Mouse (Mus musculus): ENCODE data around the gene Kat2b. TPM values are rescaled to one million over a fixed set of nuclear protein-coding genes. Genes with fewer than 3 reads are reported as not detected.
"Not testable (repeated sequence)": the region's sequence is repeated elsewhere in the genome, so short reads cannot be mapped to it uniquely, and the experiment has no call there.

The Kat2b gene
- polyA plus RNA-seq (2016; fragmentation: Nextera tagmentation; extraction: Ambion mirVana) = 2.6 and 3.1 TPM in 2 replicates

DNA sequence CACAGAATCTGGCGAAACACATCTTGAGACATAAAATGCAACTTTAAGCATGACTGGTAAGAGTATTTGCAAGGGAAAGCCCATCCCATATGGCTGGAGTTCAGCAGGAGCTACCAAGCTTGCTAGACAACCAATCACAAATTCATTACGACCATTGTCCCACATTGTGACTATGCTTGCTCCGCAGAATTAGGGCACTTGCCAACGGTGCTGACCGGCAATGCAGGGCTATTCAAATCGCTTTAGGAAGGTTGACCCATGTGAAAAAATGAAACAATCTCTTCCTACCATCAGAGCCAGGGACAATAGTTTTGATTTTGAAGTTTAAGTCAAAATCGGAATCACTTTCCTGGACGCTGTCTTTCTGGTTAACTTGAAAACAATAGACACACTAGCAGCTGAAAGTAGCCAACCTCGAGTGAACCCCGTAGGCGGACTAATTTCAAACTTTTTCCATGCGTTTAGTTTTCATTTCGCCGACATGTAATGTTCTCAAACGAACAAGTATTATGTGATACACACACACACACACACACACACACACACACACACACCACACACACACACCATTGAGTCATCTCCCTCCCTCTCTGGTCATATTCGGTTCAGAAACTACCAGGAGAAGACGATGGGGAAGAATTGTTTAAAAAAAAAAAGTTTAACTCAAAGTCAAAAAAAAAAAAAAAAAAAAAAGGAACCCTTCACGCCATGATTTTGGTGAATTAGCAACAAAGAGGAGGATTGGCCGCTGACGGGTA lies at the start of gene Kat2b:
Gene Kat2b (plus strand): TSS at position 701 of the 758 bp plus-strand sequence.
- Histone ChIP-seq H3K27me3 (ENCODE audit: low read depth, poor library complexity, severe bottlenecking) (no peaks in the 10 kb centered on the region), H3K4me3 (peak within 1 kb of the TSS; percentile 90), H3K27ac (replicated peaks) (peak within 1 kb of the TSS; percentile 99), H3K9me3 (replicated peaks) (no peaks in the 10 kb centered on the region), H3K4me1 (peaks cover 38% of the 10 kb centered on the region), H3K36me3 (no peaks in the 10 kb centered on the region)
- WGBS = 2% methylated on average over 20 of the region's 20 CpGs
- peak; percentile 52 for DNase-seq (ENCODE audit: low spot score)

- Histone ChIP-seq H3K27ac (replicated peaks) (no peak overlapping the region), H3K27me3 (ENCODE audit: low read depth, poor library complexity, severe bottlenecking) (no peaks in the 10 kb centered on the region), H3K4me1 (no peaks in the 10 kb centered on the region), H3K4me3 (no peak overlapping the region), H3K36me3 (peaks cover 12% of the 10 kb centered on the region; the same call in 1 of the 2 replicates), H3K9me3 (replicated peaks) (no peaks in the 10 kb centered on the region)
- DNase-seq (ENCODE audit: low spot score) = no peak
Observed at GRCm38 (mm10) chr17:53519364-53519763, 47.3 kb upstream of the Kat2b start.

- Histone ChIP-seq H3K4me3 (no peak overlapping the region), H3K36me3 (peaks cover 4% of the 10 kb centered on the region; the same call in 1 of the 2 replicates), H3K27ac (replicated peaks) (no peak overlapping the region), H3K27me3 (ENCODE audit: low read depth, poor library complexity, severe bottlenecking) (no peaks in the 10 kb centered on the region), H3K9me3 (replicated peaks) (no peaks in the 10 kb centered on the region), H3K4me1 (no peaks in the 10 kb centered on the region)
- no peak for DNase-seq (ENCODE audit: low spot score)
Observed at GRCm38 (mm10) chr17:53520509-53520908, 46.2 kb upstream of the Kat2b start.

GRCm38 (mm10) chr17:53528034-53528433 lies 38.6 kb upstream of the Kat2b start:
- Histone ChIP-seq H3K27me3 (ENCODE audit: low read depth, poor library complexity, severe bottlenecking) (no peaks in the 10 kb centered on the region), H3K27ac (replicated peaks) (no peak overlapping the region), H3K4me3 (no peak overlapping the region), H3K9me3 (replicated peaks) (no peaks in the 10 kb centered on the region), H3K36me3 (no peaks in the 10 kb centered on the region), H3K4me1 (no peaks in the 10 kb centered on the region)
- WGBS = 99% methylated on average over 2 of the region's 2 CpGs
- no peak for DNase-seq (ENCODE audit: low spot score)

GRCm38 (mm10) chr17:53531160-53531559 lies 35.5 kb upstream of the Kat2b start:
- Histone ChIP-seq H3K4me1 (no peaks in the 10 kb centered on the region), H3K36me3 (no peaks in the 10 kb centered on the region), H3K4me3 (no peak overlapping the region), H3K27me3 (ENCODE audit: low read depth, poor library complexity, severe bottlenecking) (no peaks in the 10 kb centered on the region), H3K27ac (replicated peaks) (no peak overlapping the region), H3K9me3 (replicated peaks) (no peaks in the 10 kb centered on the region)
- WGBS = 51% methylated on average over 2 of the region's 2 CpGs
- DNase-seq (ENCODE audit: low spot score) = no peak

DNA sequence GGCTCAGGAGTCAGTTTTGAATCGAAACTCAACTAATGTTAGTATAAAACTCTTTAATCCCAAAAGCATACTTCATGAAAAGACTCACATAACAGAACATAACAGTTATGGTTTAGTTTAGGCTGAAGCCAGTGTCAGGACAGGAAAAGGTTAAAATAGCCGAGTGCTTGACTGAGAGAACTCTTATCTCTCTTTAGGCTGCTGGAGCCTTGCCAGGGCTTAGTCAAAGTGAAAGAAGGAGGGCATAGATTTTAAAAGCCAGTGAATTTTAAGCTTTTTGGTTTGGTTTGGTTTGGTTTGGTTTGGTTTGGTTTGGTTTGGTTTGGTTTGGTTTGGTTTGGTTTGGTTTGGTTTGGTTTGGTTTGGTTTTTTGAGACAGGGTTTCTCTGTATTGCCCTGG lies 34.2 kb upstream of the Kat2b start:
- H3K9me3 ChIP-seq (replicated peaks) = no peaks in the 10 kb centered on the region
- no peak overlapping the region for H3K4me3 ChIP-seq
- no peaks in the 10 kb centered on the region for H3K27me3 ChIP-seq (ENCODE audit: low read depth, poor library complexity, severe bottlenecking)
- H3K27ac ChIP-seq (replicated peaks) = no peak overlapping the region
- no peak for DNase-seq (ENCODE audit: low spot score)
- no peaks in the 10 kb centered on the region for H3K36me3 ChIP-seq
- WGBS = 89% methylated on average over 2 of the region's 2 CpGs
- H3K4me1 ChIP-seq = no peaks in the 10 kb centered on the region

DNA sequence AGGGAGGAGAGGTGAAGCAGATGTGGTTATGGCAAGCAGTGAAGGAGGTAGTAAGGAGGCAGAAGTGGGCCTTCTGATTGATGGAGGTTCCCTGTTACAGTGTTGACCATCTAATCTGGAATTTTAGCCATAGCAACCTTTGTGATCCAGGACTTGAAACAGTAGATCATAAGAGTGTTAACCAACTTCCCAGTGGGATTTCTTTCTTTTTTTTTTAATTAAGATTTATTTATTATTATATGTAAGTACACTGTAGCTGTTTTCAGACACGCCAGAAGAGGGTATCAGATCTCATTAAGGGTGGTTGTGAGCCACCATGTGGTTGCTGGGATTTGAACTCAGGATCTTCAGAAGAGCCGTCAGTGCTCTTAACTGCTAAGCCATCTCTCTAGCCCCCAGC lies 27.3 kb upstream of the Kat2b start, which contains the start of gene Pp2d1:
Gene Pp2d1 (minus strand): TSS at position 101 of the 400 bp plus-strand sequence.
- 82% methylated on average over 2 of the region's 2 CpGs for WGBS
- H3K27ac ChIP-seq (replicated peaks); H3K36me3 ChIP-seq; H3K4me1 ChIP-seq; DNase-seq (ENCODE audit: low spot score); H3K9me3 ChIP-seq (replicated peaks); H3K4me3 ChIP-seq; H3K27me3 ChIP-seq (ENCODE audit: low read depth, poor library complexity, severe bottlenecking): not testable (repeated sequence)

GRCm38 (mm10) chr17:53542536-53542935 lies 24.1 kb upstream of the Kat2b start:
- H3K4me3 ChIP-seq = no peak overlapping the region
- no peaks in the 10 kb centered on the region for H3K36me3 ChIP-seq
- WGBS = 94% methylated on average over 4 of the region's 4 CpGs
- H3K27me3 ChIP-seq (ENCODE audit: low read depth, poor library complexity, severe bottlenecking) = no peaks in the 10 kb centered on the region
- no peak overlapping the region for H3K27ac ChIP-seq (replicated peaks)
- H3K4me1 ChIP-seq = no peaks in the 10 kb centered on the region
- DNase-seq (ENCODE audit: low spot score) = no peak
- no peaks in the 10 kb centered on the region for H3K9me3 ChIP-seq (replicated peaks)

- Histone ChIP-seq H3K36me3 (no peaks in the 10 kb centered on the region), H3K27ac (replicated peaks) (no peak overlapping the region), H3K4me1 (no peaks in the 10 kb centered on the region), H3K27me3 (ENCODE audit: low read depth, poor library complexity, severe bottlenecking) (no peaks in the 10 kb centered on the region), H3K4me3 (no peak overlapping the region), H3K9me3 (replicated peaks) (no peaks in the 10 kb centered on the region)
- WGBS = 84% methylated on average over 9 of the region's 9 CpGs
- DNase-seq (ENCODE audit: low spot score) = no peak
Observed at GRCm38 (mm10) chr17:53543591-53544324, 22.9 kb upstream of the Kat2b start.

DNA sequence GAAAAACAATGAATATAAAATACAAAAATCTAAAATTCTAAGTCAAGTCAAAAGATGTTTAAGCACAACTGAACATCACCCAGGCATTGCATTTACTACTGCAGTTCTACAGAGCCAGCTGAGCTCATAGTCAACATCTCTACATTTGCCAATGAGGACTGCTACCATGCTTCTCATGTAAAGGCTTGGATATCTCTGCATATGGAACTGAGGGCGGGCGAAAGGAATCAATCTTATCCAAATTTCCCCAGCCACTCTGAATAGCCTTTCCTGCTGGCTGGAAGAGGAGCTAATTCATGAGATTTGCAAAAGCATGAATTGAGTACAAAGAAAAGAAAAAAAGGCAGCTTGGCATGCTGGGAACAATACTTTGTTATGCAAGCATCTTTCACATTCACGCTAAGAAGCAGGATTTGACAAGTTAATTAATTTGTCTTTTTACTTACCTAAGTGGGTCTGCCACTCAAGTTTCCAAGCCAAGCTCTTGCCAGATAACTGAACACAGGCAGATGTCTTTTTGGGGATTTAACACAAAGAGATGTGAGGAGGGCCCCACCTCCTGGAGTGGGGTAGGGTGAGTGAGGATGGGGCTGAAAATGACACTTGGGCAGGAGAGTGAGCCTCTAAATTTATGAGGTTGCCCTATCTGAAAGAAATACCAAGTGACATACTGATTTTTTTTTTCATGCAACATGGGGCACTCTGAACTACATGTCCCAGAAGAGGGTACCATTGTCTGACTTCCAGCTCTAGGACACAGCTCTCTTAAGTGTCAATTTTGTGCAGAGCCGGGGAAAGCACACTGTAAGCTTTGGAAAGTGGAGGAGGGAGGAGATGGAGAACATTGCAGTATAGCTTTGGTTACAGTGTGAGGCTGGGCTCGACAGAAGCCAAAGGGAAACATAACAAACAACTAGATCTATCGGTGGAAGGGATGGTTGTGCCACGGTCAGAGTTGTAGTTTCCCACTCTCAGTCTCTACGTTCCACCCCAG lies 15.1 kb upstream of the Kat2b start:
- Histone ChIP-seq H3K27me3 (ENCODE audit: low read depth, poor library complexity, severe bottlenecking) (no peaks in the 10 kb centered on the region), H3K36me3 (no peaks in the 10 kb centered on the region), H3K4me3 (no peak overlapping the region), H3K9me3 (replicated peaks) (peaks cover 9% of the 10 kb centered on the region; the same call in 1 of the 2 replicates), H3K27ac (replicated peaks) (no peak overlapping the region), H3K4me1 (peaks cover 10% of the 10 kb centered on the region)
- no peak for DNase-seq (ENCODE audit: low spot score)
- WGBS = 62% methylated on average over 8 of the region's 8 CpGs

- Histone ChIP-seq H3K27ac (replicated peaks) (no peak overlapping the region), H3K9me3 (replicated peaks) (peaks cover 9% of the 10 kb centered on the region; the same call in 1 of the 2 replicates), H3K27me3 (ENCODE audit: low read depth, poor library complexity, severe bottlenecking) (no peaks in the 10 kb centered on the region), H3K36me3 (no peaks in the 10 kb centered on the region), H3K4me1 (peaks cover 10% of the 10 kb centered on the region), H3K4me3 (no peak overlapping the region)
- DNase-seq (ENCODE audit: low spot score) = no peak
- 85% methylated on average over 4 of the region's 4 CpGs for WGBS
Observed at GRCm38 (mm10) chr17:53554088-53554487, 12.6 kb upstream of the Kat2b start.

DNA sequence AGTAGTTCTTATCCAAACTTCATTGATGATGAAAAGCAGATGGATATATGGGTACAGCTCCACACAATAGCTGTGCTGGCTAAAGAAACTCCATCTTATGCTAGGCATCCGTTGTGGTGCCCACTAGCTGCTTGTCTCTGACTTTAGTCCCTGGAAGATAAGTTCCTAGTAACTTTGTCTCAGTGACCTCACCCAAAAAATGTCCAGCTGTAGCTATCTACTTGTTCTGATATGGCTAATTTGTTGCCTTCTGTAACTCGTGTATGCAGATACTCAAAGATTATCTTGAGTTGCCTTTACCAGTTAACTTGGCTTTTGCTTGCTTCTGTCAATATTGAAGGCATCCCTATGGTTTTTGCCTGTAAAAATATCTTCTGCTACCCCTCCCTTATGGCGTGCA lies 11.8 kb upstream of the Kat2b start:
- no peak overlapping the region for H3K27ac ChIP-seq (replicated peaks)
- H3K4me1 ChIP-seq = peaks cover 10% of the 10 kb centered on the region
- DNase-seq (ENCODE audit: low spot score) = no peak
- 85% methylated on average over 3 of the region's 3 CpGs for WGBS
- no peaks in the 10 kb centered on the region for H3K27me3 ChIP-seq (ENCODE audit: low read depth, poor library complexity, severe bottlenecking)
- peaks cover 6% of the 10 kb centered on the region; the same call in 1 of the 2 replicates for H3K9me3 ChIP-seq (replicated peaks)
- no peak overlapping the region for H3K4me3 ChIP-seq
- H3K36me3 ChIP-seq = no peaks in the 10 kb centered on the region
